Mouse (Mus musculus): ENCODE results near the gene Gfi1. TPM values are rescaled to one million over a fixed set of nuclear protein-coding genes. Genes with fewer than 3 reads are reported as not detected.

The Gfi1 gene
- total and polyA plus RNA-seq, 3 experiments, result 0.99 to 1.5 (median 1.4) TPM

DNA sequence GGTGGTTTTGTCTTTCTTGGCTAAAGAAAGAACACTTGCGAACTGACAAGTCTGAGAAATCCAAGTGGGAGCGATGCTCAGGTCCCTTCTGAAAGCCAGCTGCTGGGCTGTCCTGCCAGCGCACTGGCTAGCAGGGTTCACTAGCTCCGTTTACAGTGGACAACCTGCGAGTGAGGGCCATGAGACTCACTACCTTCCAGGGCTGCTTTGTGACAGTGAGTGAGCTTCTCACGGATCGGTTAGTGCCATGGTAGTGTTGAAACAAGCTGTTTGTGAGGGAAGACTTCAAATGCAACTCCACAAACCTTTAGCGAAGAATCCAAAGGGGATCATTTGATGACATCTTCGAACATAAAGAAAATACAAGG lies 37.4 kb downstream of the Gfi1 start:
- Histone ChIP-seq H3K4me2 (ENCODE audit: insufficient read depth, low read depth, poor library complexity, severe bottlenecking) (no peak overlapping the region), H3K4me3 (replicated peaks in 1 of 3; ENCODE audit: low read depth in 2 of 3, low read length in 2 of 3, poor library complexity in 1 of 3) (no peak overlapping the region), H3K27ac (ENCODE audit: insufficient read depth, low read depth) (no peak overlapping the region), H3K9me3 (replicated peaks; ENCODE audit: low read length) (no peaks in the 10 kb centered on the region), H3K9ac (ENCODE audit: insufficient read depth, low read depth) (no peak overlapping the region), H3K4me1 (ENCODE audit: control insufficient read depth in 1 of 2, insufficient read depth in 2 of 2) (peaks cover 0 to 7% of the 10 kb centered on the region in 2 experiments; a peak in 2 of 4 replicates), H3K79me2 (replicated peaks; ENCODE audit: control insufficient read depth, extremely low read depth, insufficient read depth, poor library complexity, severe bottlenecking) (no peaks in the 10 kb centered on the region), H3K36me3 (replicated peaks in 1 of 2; ENCODE audit: control insufficient read depth in 1 of 2, insufficient read depth in 1 of 2, low read length in 1 of 2) (no peaks in the 10 kb centered on the region), H3K27me3 (replicated peaks) (no peaks in the 10 kb centered on the region)
- DNase-seq (ENCODE audit: extremely low read depth), result no peak
- dilution Hi-C loops (cut with MboI; ENCODE audit: extremely low pct_ligation_motif_present, extremely low pct_unique_long_range_greater_than_20kb, low sequenced_read_pairs) (no loop called here), in situ Hi-C loops (cut with MboI; ENCODE audit: low pct_ligation_motif_present, low pct_unique_long_range_greater_than_20kb, low sequenced_read_pairs) (no loop called here)
- no peak for TF ChIP-seq E2F4 (IDR thresholded peaks at IDR 0.05; ENCODE audit: insufficient replicate concordance, low read depth, low read length)
- no peak for TF ChIP-seq ELF1 (IDR thresholded peaks at IDR 0.05; ENCODE audit: low read depth, low read length)
- no peak for TF ChIP-seq CHD2 (IDR thresholded peaks at IDR 0.05; ENCODE audit: low read length)
- TF ChIP-seq NRF1 (IDR thresholded peaks at IDR 0.05; ENCODE audit: low read depth, low read length), result no peak
- no peak for TF ChIP-seq ZC3H11A (IDR thresholded peaks at IDR 0.05; ENCODE audit: low read depth, low read length)
- no peak for TF ChIP-seq BHLHE40 (IDR thresholded peaks at IDR 0.05; ENCODE audit: low read depth, low read length)
- no peak for TF ChIP-seq NELFE (IDR thresholded peaks at IDR 0.05; ENCODE audit: low read depth, low read length)
- no peak for TF ChIP-seq GABPA (IDR thresholded peaks at IDR 0.05; ENCODE audit: insufficient replicate concordance, low read depth, low read length)
- TF ChIP-seq RAD21 (IDR thresholded peaks at IDR 0.05; ENCODE audit: low read depth, low read length), result no peak
- TF ChIP-seq TBP (conservative IDR thresholded peaks at IDR 0.05; ENCODE audit: low read depth, low read length), result no peak
- no peak for TF ChIP-seq SMC3 (IDR thresholded peaks at IDR 0.05; ENCODE audit: low read depth, low read length)
- no peak for TF ChIP-seq JUN (IDR thresholded peaks at IDR 0.05; ENCODE audit: insufficient read depth, low read depth, low read length)
- no peak for TF ChIP-seq UBTF (IDR thresholded peaks at IDR 0.05; ENCODE audit: low read depth, low read length)
- TF ChIP-seq IRF4 (IDR thresholded peaks at IDR 0.05; ENCODE audit: low read depth, low read length), result no peak
- TF ChIP-seq TCF12 (IDR thresholded peaks at IDR 0.05; ENCODE audit: low read depth, low read length), result no peak

DNA sequence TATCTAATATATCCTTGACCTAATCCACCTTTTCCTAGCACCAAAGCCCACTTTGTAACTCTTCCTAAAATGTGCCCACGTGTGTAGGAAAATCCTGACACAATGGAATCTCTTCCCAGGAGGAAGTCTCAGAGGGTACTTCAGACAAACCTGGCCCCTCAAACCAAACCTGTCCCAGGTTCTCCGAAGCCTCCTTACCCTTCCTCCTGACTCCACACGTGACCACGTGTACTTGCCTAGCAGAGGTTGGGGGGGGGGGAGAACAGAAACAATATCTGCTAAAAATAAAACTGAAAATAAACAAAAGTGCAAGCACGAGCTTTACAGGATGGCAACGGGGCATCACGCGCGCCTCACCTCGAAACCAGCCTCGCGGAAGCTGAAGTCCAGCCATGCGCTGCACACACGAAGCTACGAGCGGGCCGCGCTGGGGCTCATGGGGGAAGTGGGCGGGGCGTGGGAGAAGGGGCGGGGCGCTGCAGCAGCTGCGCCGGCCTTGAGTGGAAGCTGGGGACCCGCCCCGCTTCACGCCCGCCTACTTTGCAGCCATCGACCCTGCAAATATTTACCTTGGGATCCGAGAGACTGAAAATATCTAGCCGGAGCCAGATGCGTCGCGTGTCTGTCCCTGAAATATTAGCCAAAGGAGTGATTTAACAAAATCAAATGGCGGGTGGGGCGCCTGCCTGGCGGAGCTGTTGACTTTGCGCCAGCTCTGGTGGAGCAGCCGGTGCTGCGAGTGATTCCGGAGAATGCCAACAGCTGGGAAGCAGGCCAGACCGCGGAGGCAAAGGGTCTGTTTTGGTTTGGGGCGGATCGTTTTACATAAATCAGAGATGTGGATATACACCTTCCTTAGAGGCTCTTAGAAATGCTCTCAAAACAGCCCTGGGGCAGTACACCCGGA lies 38.0 kb downstream of the Gfi1 start:
- TF ChIP-seq NELFE (IDR thresholded peaks at IDR 0.05; ENCODE audit: low read depth, low read length), result no peak
- no peak for TF ChIP-seq KAT2A (IDR thresholded peaks at IDR 0.05; ENCODE audit: insufficient replicate concordance, low read length)
- TF ChIP-seq MYC (IDR thresholded peaks at IDR 0.05; ENCODE audit: low read depth, low read length), result no peak
- TF ChIP-seq MEF2A (IDR thresholded peaks at IDR 0.05; ENCODE audit: borderline replicate concordance, low read depth, low read length), result no peak
- Histone ChIP-seq H3K4me3 (replicated peaks in 1 of 3; ENCODE audit: low read depth in 2 of 3, low read length in 2 of 3, poor library complexity in 1 of 3) (no peak overlapping the region), H3K27me3 (replicated peaks) (no peaks in the 10 kb centered on the region), H3K9me3 (replicated peaks; ENCODE audit: low read length) (no peaks in the 10 kb centered on the region), H3K4me1 (ENCODE audit: control insufficient read depth in 1 of 2, insufficient read depth in 2 of 2) (peaks cover 0 to 7% of the 10 kb centered on the region in 2 experiments; a peak in 2 of 4 replicates), H3K36me3 (replicated peaks in 1 of 2; ENCODE audit: control insufficient read depth in 1 of 2, insufficient read depth in 1 of 2, low read length in 1 of 2) (no peaks in the 10 kb centered on the region), H3K27ac (ENCODE audit: insufficient read depth, low read depth) (no peak overlapping the region), H3K9ac (ENCODE audit: insufficient read depth, low read depth) (no peak overlapping the region), H3K79me2 (replicated peaks; ENCODE audit: control insufficient read depth, extremely low read depth, insufficient read depth, poor library complexity, severe bottlenecking) (no peaks in the 10 kb centered on the region), H3K4me2 (ENCODE audit: insufficient read depth, low read depth, poor library complexity, severe bottlenecking) (no peak overlapping the region)
- dilution Hi-C loops (cut with MboI; ENCODE audit: extremely low pct_ligation_motif_present, extremely low pct_unique_long_range_greater_than_20kb, low sequenced_read_pairs), result no loop called here
- no peak for DNase-seq (ENCODE audit: extremely low read depth)
- in situ Hi-C loops (cut with MboI; ENCODE audit: low pct_ligation_motif_present, low pct_unique_long_range_greater_than_20kb, low sequenced_read_pairs), result no loop called here

Measured in CH12.LX (cell line).